Mouse (Mus musculus) adrenal gland, adult 8-10 months (tissue): ENCODE data around the gene Ap1m1. TPM values are rescaled to one million over a fixed set of nuclear protein-coding genes. Genes with fewer than 3 reads are reported as not detected.

Experiments used
- DNase-seq: peaks from one replicate; pipeline ENCODE4 v3.0.0; 2022
- total RNA-seq, 4 experiments: library from RNA; stranded (reverse); gene quantifications; 2 replicates each; pipeline ENCODE4 v1.2.4; 2022

Ap1m1 gene
- total RNA-seq, 4 experiments from 2014 or later: 51.1 to 67.6 (median 57.4) TPM

GRCm38 (mm10) chr8:72295679-72296078 is 55.9 kb downstream of the Ap1m1 start:
- peak; percentile 77 for DNase-seq

- no peak for DNase-seq
Observed at GRCm38 (mm10) chr8:72296561-72296960, 56.7 kb downstream of the Ap1m1 start.

GRCm38 (mm10) chr8:72298928-72299327 is 59.1 kb downstream of the Ap1m1 start:
- no peak for DNase-seq

GRCm38 (mm10) chr8:72300654-72301400 is 61.0 kb downstream of the Ap1m1 start:
- no peak for DNase-seq

GRCm38 (mm10) chr8:72301497-72301896 is 61.7 kb downstream of the Ap1m1 start:
- no peak for DNase-seq

GRCm38 (mm10) chr8:72302986-72303612 is 63.3 kb downstream of the Ap1m1 start:
- DNase-seq: no peak

GRCm38 (mm10) chr8:72303633-72304032 is 63.8 kb downstream of the Ap1m1 start:
- peak; percentile 82 for DNase-seq

- DNase-seq: no peak
Observed at GRCm38 (mm10) chr8:72305210-72305905, 65.5 kb downstream of the Ap1m1 start, which contains the start of gene Gm10282. Gene Gm10282 (minus strand): TSS chr8:72305260.

GRCm38 (mm10) chr8:72306913-72307312 is 67.1 kb downstream of the Ap1m1 start:
- DNase-seq: no peak

Other genes with a start within 250 kb of the Ap1m1 start
- gene Cyp4f18, start 230.4 kb upstream of the Ap1m1 start, total RNA-seq: 10 to 100 TPM in 2 of 4 experiments, 1 to 10 TPM in 2; 5.3 to 12.2 (median 8.6) TPM
- gene Olfr372, start 198.8 kb upstream of the Ap1m1 start, total RNA-seq: not detected
- gene Olfr373, start 156.8 kb upstream of the Ap1m1 start, total RNA-seq: not detected
- not detected for gene Olfr374, start 133.0 kb upstream of the Ap1m1 start, total RNA-seq
- 100 to 1,000 TPM; 133 to 158 (median 140) TPM for gene Tpm4, start 105.0 kb upstream of the Ap1m1 start, total RNA-seq
- gene Rab8a, start 78.8 kb upstream of the Ap1m1 start, total RNA-seq: 10 to 100 TPM; 56.6 to 69.3 (median 61.7) TPM
- gene Hsh2d, start 50.4 kb upstream of the Ap1m1 start, total RNA-seq: under 1 TPM in 1 of 4 experiments, not detected in 3; 0.16 TPM
- gene Cib3, start 27.2 kb upstream of the Ap1m1 start, total RNA-seq: under 1 TPM in 1 of 4 experiments, not detected in 3; 0.20 TPM
- gene Gm11034, start 26.4 kb upstream of the Ap1m1 start, total RNA-seq: not detected
- gene Fam32a, start 20.3 kb upstream of the Ap1m1 start, total RNA-seq: 10 to 100 TPM; 57.8 to 69.3 (median 65.2) TPM
- 1 to 10 TPM; 4.5 to 9.5 (median 7.9) TPM for gene Gm10282, start 65.2 kb downstream of the Ap1m1 start, total RNA-seq
- 10 to 100 TPM; 30.7 to 44.2 (median 36.5) TPM for gene Klf2, start 79.0 kb downstream of the Ap1m1 start, total RNA-seq
- 10 to 100 TPM; 43.8 to 80.2 (median 57.1) TPM for gene Eps15l1, start 181.4 kb downstream of the Ap1m1 start, total RNA-seq
- 1 to 10 TPM; 3.0 to 3.8 (median 3.6) TPM for gene Calr3, start 203.9 kb downstream of the Ap1m1 start, total RNA-seq
- gene 1700030K09Rik, start 203.9 kb downstream of the Ap1m1 start, total RNA-seq: 10 to 100 TPM in 2 of 4 experiments, 1 to 10 TPM in 2; 7.5 to 10.9 (median 9.4) TPM
- 10 to 100 TPM; 54.8 to 84.1 (median 67.7) TPM for gene Cherp, start 235.2 kb downstream of the Ap1m1 start, total RNA-seq